Mouse (Mus musculus) G1E (cell line): ENCODE results near the gene Gm20403. TPM values are rescaled to one million over a fixed set of nuclear protein-coding genes. Genes with fewer than 3 reads are reported as not detected.

Experiments
- ATAC-seq: 2 replicates; pipeline ENCODE4 v1.8.0; 2016; ENCODE audit warnings: mild to moderate bottlenecking; ENCODE audit not compliant: insufficient number of reproducible peaks, poor library complexity, low FRiP score, severe bottlenecking; ENCODE audit errors: extremely low read depth
- DNase-seq: peaks from one replicate; pipeline ENCODE4 v3.0.0; 2012; ENCODE audit warnings: low spot score
- H3K27me3 ChIP-seq: 2 replicates; pipeline ENCODE4 v1.6.1; 2012; ENCODE audit warnings: mild to moderate bottlenecking, low read length, inconsistent platforms; ENCODE audit not compliant: insufficient read depth
- H3K36me3 ChIP-seq: replicated peaks from 2 replicates; pipeline ENCODE3; 2012; ENCODE audit warnings: mild to moderate bottlenecking, inconsistent platforms
- H3K4me1 ChIP-seq: 2 replicates; pipeline ENCODE4 v1.6.1; 2012; ENCODE audit warnings: low read depth, low read length, inconsistent platforms, mixed read lengths; ENCODE audit not compliant: insufficient read depth
- H3K4me3 ChIP-seq: 2 replicates; pipeline ENCODE4 v1.5.1; 2012; ENCODE audit warnings: low read depth, mild to moderate bottlenecking, inconsistent platforms, low read length, moderate library complexity, mixed read lengths
- H3K9me3 ChIP-seq: replicated peaks from 2 replicates; pipeline ENCODE4 v1.6.1; 2012; ENCODE audit warnings: inconsistent platforms
- CTCF ChIP-seq: IDR thresholded peaks from 2 replicates; pipeline ENCODE4 v1.5.1; 2012; ENCODE audit warnings: low read depth, low read length, inconsistent platforms, mixed read lengths
- GATA1 ChIP-seq: IDR thresholded peaks from 2 replicates; pipeline ENCODE4 v1.6.1; 2012; ENCODE audit warnings: borderline replicate concordance, low read length, inconsistent platforms, mixed read lengths
- GATA2 ChIP-seq: IDR thresholded peaks from 2 replicates; pipeline ENCODE4 v1.6.1; 2012; ENCODE audit warnings: low read depth, low read length, inconsistent platforms, borderline replicate concordance
- POLR2AphosphoS5 ChIP-seq: IDR thresholded peaks from 2 replicates; pipeline ENCODE4 v1.6.1; 2012; ENCODE audit warnings: low read depth, low read length, inconsistent platforms; ENCODE audit not compliant: insufficient replicate concordance
- TAL1 ChIP-seq: conservative IDR thresholded peaks from 2 replicates; pipeline ENCODE4 v1.6.1; 2012; ENCODE audit warnings: low read depth, low read length, inconsistent platforms, mixed read lengths
- polyA plus RNA-seq: library from polyadenylated mRNA; stranded (reverse); fragments of >175 nt; gene quantifications from 2 replicates; pipeline ENCODE4 v1.2.3, GENCODE M21; 2012
- total RNA-seq, 2 experiments: library from RNA; stranded (forward) in 1 of 2; stranded (reverse) in 1 of 2; fragments of 200-1000 nt in 1 of 2; fragments of >200 nt in 1 of 2; fragmentation: Nextera tagmentation in 1 of 2; gene quantifications; 2 replicates each; pipeline ENCODE4 v1.2.3; 2014 to 2017

Gm20403 gene
- total RNA-seq (2014; fragmentation: Nextera tagmentation) (not detected in 2 replicates), total RNA-seq (2017) (not detected in 2 replicates), polyA plus RNA-seq (0.46 and 0.79 TPM in 2 replicates)

- Histone ChIP-seq H3K27me3 (no peaks in the 10 kb centered on the region), H3K4me1 (peaks cover 47% of the 10 kb centered on the region), H3K36me3 (peaks cover 36% of the 10 kb centered on the region), H3K9me3 (no peaks in the 10 kb centered on the region), H3K4me3 (peak within 1 kb of the TSS; percentile 82)
- ATAC-seq: peak; percentile 84
- TF ChIP-seq GATA1 (no peak), CTCF (no peak), GATA2 (no peak), TAL1 (no peak), POLR2AphosphoS5 (no peak; the same call in 1 of the 2 replicates)
- peak; percentile 72 for DNase-seq
Measured at GRCm38 (mm10) chr12:54986052-54986717, at the start of gene Gm20403. Gene Gm20403 (minus strand): TSS chr12:54986529.

GRCm38 (mm10) chr12:55027088-55027487 lies 40.8 kb upstream of the Gm20403 start:
- H3K4me1 ChIP-seq: peaks cover 11% of the 10 kb centered on the region
- TF ChIP-seq TAL1 (no peak), GATA2 (no peak), GATA1 (no peak), POLR2AphosphoS5 (no peak), CTCF (no peak)
- DNase-seq (no peak), ATAC-seq (no peak; the same call in 1 of the 2 replicates)
- H3K27me3 ChIP-seq: peaks cover 5% of the 10 kb centered on the region
- H3K4me3 ChIP-seq: no peak overlapping the region
- no peaks in the 10 kb centered on the region for H3K9me3 ChIP-seq
- H3K36me3 ChIP-seq: no peaks in the 10 kb centered on the region

- TF ChIP-seq TAL1: no peak
- TF ChIP-seq CTCF: no peak
- no peak for TF ChIP-seq GATA2
- no peak for TF ChIP-seq GATA1
- TF ChIP-seq POLR2AphosphoS5: no peak
- no peaks in the 10 kb centered on the region for H3K9me3 ChIP-seq
- H3K36me3 ChIP-seq: no peaks in the 10 kb centered on the region
- no peak overlapping the region for H3K4me3 ChIP-seq
- DNase-seq (no peak), ATAC-seq (no peak)
- H3K27me3 ChIP-seq: no peaks in the 10 kb centered on the region
- H3K4me1 ChIP-seq: peaks cover 21% of the 10 kb centered on the region
Measured at GRCm38 (mm10) chr12:55023284-55023683, 37.0 kb upstream of the Gm20403 start.

GRCm38 (mm10) chr12:55019421-55019877 lies 33.1 kb upstream of the Gm20403 start:
- peaks cover 31% of the 10 kb centered on the region for H3K4me1 ChIP-seq
- TF ChIP-seq GATA2 (no peak), TAL1 (no peak), GATA1 (no peak), POLR2AphosphoS5 (no peak), CTCF (no peak)
- no peaks in the 10 kb centered on the region for H3K9me3 ChIP-seq
- ATAC-seq: no peak
- no peaks in the 10 kb centered on the region for H3K36me3 ChIP-seq
- DNase-seq: peak; percentile 19
- H3K27me3 ChIP-seq: no peaks in the 10 kb centered on the region
- no peak overlapping the region for H3K4me3 ChIP-seq

GRCm38 (mm10) chr12:55017119-55017721 lies 30.9 kb upstream of the Gm20403 start:
- H3K27me3 ChIP-seq: no peaks in the 10 kb centered on the region
- TF ChIP-seq GATA2 (no peak), GATA1 (no peak), CTCF (no peak), TAL1 (no peak), POLR2AphosphoS5 (no peak)
- no peaks in the 10 kb centered on the region for H3K36me3 ChIP-seq
- ATAC-seq (no peak), DNase-seq (no peak)
- no peak overlapping the region for H3K4me3 ChIP-seq
- H3K9me3 ChIP-seq: no peaks in the 10 kb centered on the region
- H3K4me1 ChIP-seq: peaks cover 37% of the 10 kb centered on the region
